Mouse (Mus musculus): ENCODE data around the gene Actb. TPM values are rescaled to one million over a fixed set of nuclear protein-coding genes. Genes with fewer than 3 reads are reported as not detected.

The Actb gene
- polyA plus RNA-seq, 1 experiment = 2,511 TPM

- Histone ChIP-seq H3K4me3 (ENCODE audit: insufficient read depth, low read depth, low read length) (no peak overlapping the region), H3K27ac (ENCODE audit: insufficient read depth, low read depth, low read length) (no peak overlapping the region), H3K4me1 (ENCODE audit: control insufficient read depth, insufficient read depth, low read length) (no peaks in the 10 kb centered on the region), H3K36me3 (ENCODE audit: control insufficient read depth, insufficient read depth, low read length) (no peaks in the 10 kb centered on the region), H3K27me3 (replicated peaks; ENCODE audit: control insufficient read depth, insufficient read depth, low read length) (no peaks in the 10 kb centered on the region)
- DNase-seq = no peak
- WGBS = 93% methylated on average over 19 of the region's 19 CpGs
- TF ChIP-seq CTCF (conservative IDR thresholded peaks at IDR 0.05; ENCODE audit: insufficient read depth, insufficient read length, low read depth, low read length) = no peak
- no peak for TF ChIP-seq POLR2A (IDR thresholded peaks at IDR 0.05; ENCODE audit: low read depth, low read length)
These were observed 20.4 kb downstream of the Actb start for GRCm38 (mm10) chr5:142886181-142886580.

- Histone ChIP-seq H3K4me1 (ENCODE audit: control insufficient read depth, insufficient read depth, low read length) (no peaks in the 10 kb centered on the region), H3K27me3 (replicated peaks; ENCODE audit: control insufficient read depth, insufficient read depth, low read length) (no peaks in the 10 kb centered on the region), H3K27ac (ENCODE audit: insufficient read depth, low read depth, low read length) (no peak overlapping the region), H3K36me3 (ENCODE audit: control insufficient read depth, insufficient read depth, low read length) (no peaks in the 10 kb centered on the region), H3K4me3 (ENCODE audit: insufficient read depth, low read depth, low read length) (no peak overlapping the region)
- no peak for DNase-seq
- 85% methylated on average over 11 of the region's 11 CpGs for WGBS
- TF ChIP-seq POLR2A (IDR thresholded peaks at IDR 0.05; ENCODE audit: low read depth, low read length) = no peak
- no peak for TF ChIP-seq CTCF (conservative IDR thresholded peaks at IDR 0.05; ENCODE audit: insufficient read depth, insufficient read length, low read depth, low read length)
These were observed 24.1 kb downstream of the Actb start for GRCm38 (mm10) chr5:142882471-142882870.

GRCm38 (mm10) chr5:142881936-142882335 is 24.6 kb downstream of the Actb start:
- Histone ChIP-seq H3K27me3 (replicated peaks; ENCODE audit: control insufficient read depth, insufficient read depth, low read length) (no peaks in the 10 kb centered on the region), H3K4me1 (ENCODE audit: control insufficient read depth, insufficient read depth, low read length) (no peaks in the 10 kb centered on the region), H3K36me3 (ENCODE audit: control insufficient read depth, insufficient read depth, low read length) (no peaks in the 10 kb centered on the region), H3K27ac (ENCODE audit: insufficient read depth, low read depth, low read length) (peak overlapping the region; percentile 61), H3K4me3 (ENCODE audit: insufficient read depth, low read depth, low read length) (no peak overlapping the region)
- TF ChIP-seq POLR2A (IDR thresholded peaks at IDR 0.05; ENCODE audit: low read depth, low read length) (no peak), CTCF (conservative IDR thresholded peaks at IDR 0.05; ENCODE audit: insufficient read depth, insufficient read length, low read depth, low read length) (no peak)
- WGBS = 70% methylated on average over 8 of the region's 8 CpGs
- peak; percentile 72 for DNase-seq

- H3K27me3 ChIP-seq (replicated peaks; ENCODE audit: control insufficient read depth, insufficient read depth, low read length) = no peaks in the 10 kb centered on the region
- H3K4me3 ChIP-seq (ENCODE audit: insufficient read depth, low read depth, low read length) = no peak overlapping the region
- H3K36me3 ChIP-seq (ENCODE audit: control insufficient read depth, insufficient read depth, low read length) = no peaks in the 10 kb centered on the region
- 43% methylated on average over 13 of the region's 13 CpGs for WGBS
- peak; percentile 86 for DNase-seq
- H3K4me1 ChIP-seq (ENCODE audit: control insufficient read depth, insufficient read depth, low read length) = no peaks in the 10 kb centered on the region
- peak overlapping the region; percentile 61 for H3K27ac ChIP-seq (ENCODE audit: insufficient read depth, low read depth, low read length)
- TF ChIP-seq CTCF (conservative IDR thresholded peaks at IDR 0.05; ENCODE audit: insufficient read depth, insufficient read length, low read depth, low read length) (no peak), POLR2A (IDR thresholded peaks at IDR 0.05; ENCODE audit: low read depth, low read length) (no peak)
These were observed 25.6 kb downstream of the Actb start for GRCm38 (mm10) chr5:142880806-142881516.

GRCm38 (mm10) chr5:142880246-142880645 is 26.3 kb downstream of the Actb start:
- DNase-seq = no peak
- WGBS = 79% methylated on average over 6 of the region's 6 CpGs
- TF ChIP-seq CTCF (conservative IDR thresholded peaks at IDR 0.05; ENCODE audit: insufficient read depth, insufficient read length, low read depth, low read length) = no peak

GRCm38 (mm10) chr5:142879318-142880175 is 27.0 kb downstream of the Actb start:
- 61% methylated on average over 8 of the region's 8 CpGs for WGBS
- no peaks in the 10 kb centered on the region for H3K4me1 ChIP-seq (ENCODE audit: control insufficient read depth, insufficient read depth, low read length)
- no peak overlapping the region for H3K27ac ChIP-seq (ENCODE audit: insufficient read depth, low read depth, low read length)
- no peak overlapping the region for H3K4me3 ChIP-seq (ENCODE audit: insufficient read depth, low read depth, low read length)
- H3K27me3 ChIP-seq (replicated peaks; ENCODE audit: control insufficient read depth, insufficient read depth, low read length) = no peaks in the 10 kb centered on the region
- no peaks in the 10 kb centered on the region for H3K36me3 ChIP-seq (ENCODE audit: control insufficient read depth, insufficient read depth, low read length)
- DNase-seq = peak; percentile 85
- TF ChIP-seq CTCF (conservative IDR thresholded peaks at IDR 0.05; ENCODE audit: insufficient read depth, insufficient read length, low read depth, low read length) (peak; percentile 96), POLR2A (IDR thresholded peaks at IDR 0.05; ENCODE audit: low read depth, low read length) (no peak)

More at GRCm38 (mm10) chr5:142880246-142880645, 26.3 kb downstream of the Actb start:
- H3K36me3 ChIP-seq (ENCODE audit: control insufficient read depth, insufficient read depth, low read length) = no peaks in the 10 kb centered on the region
- H3K4me3 ChIP-seq (ENCODE audit: insufficient read depth, low read depth, low read length) = no peak overlapping the region
- no peaks in the 10 kb centered on the region for H3K27me3 ChIP-seq (replicated peaks; ENCODE audit: control insufficient read depth, insufficient read depth, low read length)
- no peak overlapping the region for H3K27ac ChIP-seq (ENCODE audit: insufficient read depth, low read depth, low read length)
- H3K4me1 ChIP-seq (ENCODE audit: control insufficient read depth, insufficient read depth, low read length) = no peaks in the 10 kb centered on the region

GRCm38 (mm10) chr5:142878570-142878969 is 28.0 kb downstream of the Actb start:
- H3K4me3 ChIP-seq (ENCODE audit: insufficient read depth, low read depth, low read length) = no peak overlapping the region
- H3K27ac ChIP-seq (ENCODE audit: insufficient read depth, low read depth, low read length) = no peak overlapping the region
- H3K36me3 ChIP-seq (ENCODE audit: control insufficient read depth, insufficient read depth, low read length) = no peaks in the 10 kb centered on the region
- H3K27me3 ChIP-seq (replicated peaks; ENCODE audit: control insufficient read depth, insufficient read depth, low read length) = no peaks in the 10 kb centered on the region
- WGBS = 86% methylated on average over 15 of the region's 15 CpGs
- DNase-seq = no peak
- TF ChIP-seq POLR2A (IDR thresholded peaks at IDR 0.05; ENCODE audit: low read depth, low read length) = no peak
- TF ChIP-seq CTCF (conservative IDR thresholded peaks at IDR 0.05; ENCODE audit: insufficient read depth, insufficient read length, low read depth, low read length) = no peak
- H3K4me1 ChIP-seq (ENCODE audit: control insufficient read depth, insufficient read depth, low read length) = no peaks in the 10 kb centered on the region

Measured in kidney, adult 2 months (tissue).